Mouse (Mus musculus) embryonic fibroblast, embryonic 13.5 days (primary cell): ENCODE data around the gene Vps13c. TPM values are rescaled to one million over a fixed set of nuclear protein-coding genes. Genes with fewer than 3 reads are reported as not detected.
A peak's percentile ranks its signal among the peaks of the same experiment; 100 is the strongest.

Experiments
- H3K27ac ChIP-seq: 2 replicates; pipeline ENCODE4 v1.5.1; 2012; ENCODE audit warnings: low read length, control low read depth, inconsistent platforms; ENCODE audit not compliant: insufficient read depth
- H3K4me1 ChIP-seq: 2 replicates; pipeline ENCODE4 v1.6.1; 2011; ENCODE audit warnings: low read length; ENCODE audit not compliant: control insufficient read depth, insufficient read depth
- H3K4me3 ChIP-seq: 2 replicates; pipeline ENCODE4 v1.5.1; 2011; ENCODE audit warnings: mild to moderate bottlenecking, control low read depth, low read length; ENCODE audit not compliant: insufficient read depth
- CTCF ChIP-seq: IDR thresholded peaks from 2 replicates; pipeline ENCODE4 v1.5.1; 2011; ENCODE audit warnings: mild to moderate bottlenecking, control low read depth, low read length, moderate library complexity, borderline replicate concordance; ENCODE audit not compliant: insufficient read depth
- POLR2A ChIP-seq: IDR thresholded peaks from 2 replicates; pipeline ENCODE4 v1.6.1; 2011; ENCODE audit warnings: low read depth, mild to moderate bottlenecking, control low read depth, low read length, moderate library complexity
- polyA plus RNA-seq: library from polyadenylated mRNA; stranded (reverse); fragments of >200 nt; gene quantifications from 2 replicates; pipeline ENCODE4 v1.2.4, GENCODE M21; 2011; ENCODE audit warnings: low read depth; ENCODE audit not compliant: missing spikeins, insufficient read length

Gene Vps13c
- 23.4 and 27.3 TPM in 2 replicates for polyA plus RNA-seq

- no peaks in the 10 kb centered on the region for H3K4me1 ChIP-seq
- TF ChIP-seq CTCF, result no peak
- peak; percentile 72 for TF ChIP-seq POLR2A
- H3K27ac ChIP-seq, result no peak within 1 kb of the TSS
- peak within 1 kb of the TSS; percentile 73 for H3K4me3 ChIP-seq
These were observed at the start of gene Vps13c for GRCm38 (mm10) chr9:67839981-67840859. Gene Vps13c (plus strand): TSS chr9:67840396.

DNA sequence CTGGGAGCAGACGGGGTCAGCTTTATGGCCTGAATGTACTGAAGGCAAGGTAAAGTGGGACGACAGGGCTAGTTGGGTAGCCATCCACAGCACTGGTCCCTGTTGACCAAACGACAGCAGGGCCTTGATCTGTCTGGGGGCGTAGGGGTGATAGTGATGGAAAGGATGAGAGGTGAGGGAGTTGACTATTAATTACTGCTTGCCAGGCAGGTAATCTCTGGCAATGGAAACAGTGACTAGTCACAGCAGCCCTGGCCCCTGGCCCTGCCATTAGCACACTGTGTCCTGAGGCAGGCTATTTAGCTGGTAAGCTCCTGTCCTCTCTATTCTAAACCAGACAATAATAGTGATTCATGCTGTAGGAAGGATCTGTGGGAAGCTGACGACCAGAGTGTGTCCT, 47.8 kb upstream of the Vps13c start:
- H3K27ac ChIP-seq, result no peak overlapping the region
- no peaks in the 10 kb centered on the region for H3K4me1 ChIP-seq
- H3K4me3 ChIP-seq, result no peak overlapping the region
- TF ChIP-seq CTCF (no peak), POLR2A (no peak)

- Histone ChIP-seq H3K27ac (no peak overlapping the region), H3K4me1 (no peaks in the 10 kb centered on the region), H3K4me3 (no peak overlapping the region)
- TF ChIP-seq CTCF (no peak), POLR2A (no peak)
These were observed 46.7 kb upstream of the Vps13c start for GRCm38 (mm10) chr9:67793501-67793900.

DNA sequence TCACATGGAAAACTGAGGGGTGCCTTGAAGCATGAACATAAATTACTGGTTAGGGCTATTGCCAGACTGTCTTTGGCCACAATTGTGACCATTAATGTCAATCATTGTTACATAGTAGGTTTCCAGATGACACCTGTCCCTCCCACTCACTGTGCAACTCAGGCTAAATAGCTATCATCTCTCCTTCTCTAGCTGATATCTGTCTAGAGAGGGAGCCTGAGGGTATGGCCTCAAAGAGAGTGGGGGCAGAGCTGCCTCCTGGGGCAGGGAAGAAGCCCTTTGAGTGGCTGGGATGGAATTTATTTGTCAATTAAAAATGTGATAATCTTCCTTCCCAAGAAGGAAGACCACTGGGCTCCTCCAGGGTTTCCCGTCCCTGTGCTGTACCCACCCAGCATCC, 46.0 kb upstream of the Vps13c start:
- no peak overlapping the region for H3K4me3 ChIP-seq
- no peak overlapping the region for H3K27ac ChIP-seq
- TF ChIP-seq CTCF (no peak), POLR2A (no peak)
- peaks cover under 1% of the 10 kb centered on the region; the same call in 1 of the 2 replicates for H3K4me1 ChIP-seq

DNA sequence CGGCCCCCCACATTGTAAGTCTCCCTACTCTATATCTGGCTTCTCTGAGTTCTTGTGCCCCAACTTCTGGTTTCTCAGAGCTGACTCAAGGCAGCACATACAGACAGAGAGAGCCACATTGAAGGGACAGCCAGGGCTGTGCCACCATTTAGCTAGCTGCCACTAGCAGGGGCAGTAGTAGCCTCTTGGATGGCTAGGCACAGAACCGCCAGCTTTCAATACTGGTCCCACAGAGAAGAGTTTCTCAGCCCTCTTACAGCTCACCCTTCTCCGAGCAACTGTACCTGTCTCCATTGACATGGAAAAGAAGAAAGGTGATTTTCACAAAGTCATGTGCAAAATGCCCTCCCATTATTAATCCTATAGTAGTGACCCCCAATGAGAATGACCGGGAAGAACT, 45.5 kb upstream of the Vps13c start:
- Histone ChIP-seq H3K27ac (no peak overlapping the region), H3K4me1 (peaks cover 2% of the 10 kb centered on the region; the same call in 1 of the 2 replicates), H3K4me3 (no peak overlapping the region)
- no peak for TF ChIP-seq POLR2A
- no peak for TF ChIP-seq CTCF

GRCm38 (mm10) chr9:67795205-67795675, 45.0 kb upstream of the Vps13c start:
- peaks cover 2% of the 10 kb centered on the region; the same call in 1 of the 2 replicates for H3K4me1 ChIP-seq
- no peak overlapping the region for H3K27ac ChIP-seq
- TF ChIP-seq POLR2A, result no peak
- no peak for TF ChIP-seq CTCF
- no peak overlapping the region for H3K4me3 ChIP-seq

- no peak overlapping the region for H3K27ac ChIP-seq
- no peak for TF ChIP-seq POLR2A
- TF ChIP-seq CTCF, result no peak
- H3K4me1 ChIP-seq, result peaks cover 2% of the 10 kb centered on the region; the same call in 1 of the 2 replicates
- H3K4me3 ChIP-seq, result no peak overlapping the region
These were observed 40.9 kb upstream of the Vps13c start for GRCm38 (mm10) chr9:67799078-67799819.

GRCm38 (mm10) chr9:67802241-67802640, 38.0 kb upstream of the Vps13c start:
- TF ChIP-seq POLR2A (no peak), CTCF (peak; percentile 24; the same call in 1 of the 2 replicates)
- Histone ChIP-seq H3K4me1 (peaks cover 2% of the 10 kb centered on the region; the same call in 1 of the 2 replicates), H3K27ac (no peak overlapping the region), H3K4me3 (no peak overlapping the region)

GRCm38 (mm10) chr9:67807000-67807399, 33.2 kb upstream of the Vps13c start:
- TF ChIP-seq POLR2A, result no peak
- no peak for TF ChIP-seq CTCF
- H3K4me3 ChIP-seq, result no peak overlapping the region
- H3K27ac ChIP-seq, result no peak overlapping the region
- no peaks in the 10 kb centered on the region for H3K4me1 ChIP-seq

GRCm38 (mm10) chr9:67810527-67810926, 29.7 kb upstream of the Vps13c start:
- no peak for TF ChIP-seq CTCF
- TF ChIP-seq POLR2A, result no peak
- H3K4me3 ChIP-seq, result no peak overlapping the region
- no peaks in the 10 kb centered on the region for H3K4me1 ChIP-seq
- no peak overlapping the region for H3K27ac ChIP-seq
